Mouse (Mus musculus) kidney, embryonic 15.5 days (tissue): ENCODE measurements around the gene Ccdc142. TPM values are rescaled to one million over a fixed set of nuclear protein-coding genes. Genes with fewer than 3 reads are reported as not detected.
A peak's percentile ranks its signal among the peaks of the same experiment; 100 is the strongest.

Source experiments
- ATAC-seq: fragments of 200-750 bp; cut with Nextera tagmentation; replicated peaks from 2 replicates; pipeline ENCODE4 v1.8.0; 2017; ENCODE audit warnings: moderate TSS enrichment; ENCODE audit not compliant: low FRiP score
- H3K27ac ChIP-seq: fragments of 300-500 bp; sonication (generic); 2 replicates; pipeline ENCODE4 v1.5.1; 2015; ENCODE audit warnings: mild to moderate bottlenecking, inconsistent platforms
- H3K27me3 ChIP-seq: fragments of 300-500 bp; sonication (generic); 2 replicates; pipeline ENCODE4 v1.6.1; 2015; ENCODE audit warnings: inconsistent platforms
- H3K36me3 ChIP-seq: fragments of 300-500 bp; sonication (generic); 2 replicates; pipeline ENCODE4 v1.6.1; 2015; ENCODE audit warnings: inconsistent platforms
- H3K4me1 ChIP-seq: fragments of 300-500 bp; sonication (generic); 2 replicates; pipeline ENCODE4 v1.6.1; 2015; ENCODE audit warnings: inconsistent platforms
- H3K4me2 ChIP-seq: fragments of 300-500 bp; sonication (generic); 2 replicates; pipeline ENCODE4 v1.6.1; 2015; ENCODE audit warnings: moderate library complexity, mild to moderate bottlenecking, inconsistent platforms
- H3K4me3 ChIP-seq: fragments of 300-500 bp; sonication (generic); replicated peaks from 2 replicates; pipeline ENCODE4 v1.5.1; 2015; ENCODE audit warnings: mild to moderate bottlenecking, inconsistent platforms
- H3K9ac ChIP-seq: fragments of 300-500 bp; sonication (generic); 2 replicates; pipeline ENCODE4 v1.6.1; 2015; ENCODE audit warnings: mild to moderate bottlenecking, inconsistent platforms
- H3K9me3 ChIP-seq: fragments of 300-500 bp; sonication (generic); replicated peaks from 2 replicates; pipeline ENCODE4 v1.6.1; 2016; ENCODE audit warnings: inconsistent platforms
- WGBS: fragments of 180-500 bp; shearing (Covaris S2); methylation state at CpG from one replicate; pipeline ENCODE4 v1.1.7; 2015; ENCODE audit warnings: mixed read lengths; 5-methylcytosine and 5-hydroxymethylcytosine counted together
- polyA plus RNA-seq: library from polyadenylated mRNA; unstranded; fragments of >200 nt; fragmentation: Nextera tagmentation; extraction: Ambion mirVana; gene quantifications from 2 replicates; pipeline ENCODE4 v1.2.1, GENCODE M21; 2015

Gene Ccdc142
- polyA plus RNA-seq, 1 experiment from 2014 or later = 3.3 TPM

GRCm38 (mm10) chr6:83108762-83109668 lies 7.6 kb downstream of the Ccdc142 start, which contains the start of gene Mrpl53:
Mrpl53 (plus strand) TSS chr6:83109040.
- H3K4me1 ChIP-seq = peaks cover 26% of the 10 kb centered on the region
- peak within 1 kb of the TSS; percentile 88 for H3K4me2 ChIP-seq
- H3K27me3 ChIP-seq = no peaks in the 10 kb centered on the region
- WGBS = under 1% methylated on average over 76 of the region's 76 CpGs
- H3K4me3 ChIP-seq = peak within 1 kb of the TSS; percentile 76
- H3K36me3 ChIP-seq = peaks cover 31% of the 10 kb centered on the region
- peak within 1 kb of the TSS; percentile 89 for H3K27ac ChIP-seq
- peak within 1 kb of the TSS; percentile 90 for H3K9ac ChIP-seq
- peak; percentile 88 for ATAC-seq
- no peaks in the 10 kb centered on the region for H3K9me3 ChIP-seq

DNA sequence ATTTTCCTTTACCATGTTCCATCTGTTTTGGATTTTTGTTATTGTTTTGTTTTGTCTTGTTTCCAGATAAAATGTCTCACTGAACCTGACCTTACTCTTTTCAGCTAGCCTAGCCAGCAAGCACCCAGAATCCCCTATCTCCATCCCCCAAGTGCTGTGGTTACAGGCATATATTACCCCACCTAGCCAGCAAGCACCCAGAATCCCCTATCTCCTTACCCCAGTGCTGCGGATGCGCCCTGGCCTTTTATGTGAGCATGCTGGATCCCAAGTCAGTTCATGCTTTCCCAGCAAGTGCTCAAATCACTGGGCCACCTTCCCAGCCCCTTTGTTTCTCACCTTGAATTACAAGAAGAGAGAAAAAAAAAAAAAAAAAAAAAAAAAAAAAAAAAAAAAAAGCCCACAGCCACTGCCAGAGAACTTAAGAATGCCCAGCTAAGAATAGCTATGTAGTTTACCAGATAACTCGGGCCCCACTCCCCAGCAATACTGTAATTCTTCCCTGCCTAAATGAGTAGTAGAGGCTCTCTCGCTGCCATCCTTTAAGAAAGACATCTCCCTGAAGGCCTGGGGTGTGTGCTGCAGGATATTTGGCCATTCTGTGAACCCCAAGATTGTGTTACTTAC lies 10.2 kb downstream of the Ccdc142 start:
- no peaks in the 10 kb centered on the region for H3K9me3 ChIP-seq
- 94% methylated on average over 4 of the region's 4 CpGs for WGBS
- peaks cover 45% of the 10 kb centered on the region for H3K4me1 ChIP-seq
- no peak overlapping the region for H3K9ac ChIP-seq
- ATAC-seq = no peak
- H3K4me3 ChIP-seq = no peak overlapping the region
- peaks cover 20% of the 10 kb centered on the region for H3K36me3 ChIP-seq
- H3K27me3 ChIP-seq = no peaks in the 10 kb centered on the region
- no peak overlapping the region for H3K27ac ChIP-seq
- no peak overlapping the region for H3K4me2 ChIP-seq

DNA sequence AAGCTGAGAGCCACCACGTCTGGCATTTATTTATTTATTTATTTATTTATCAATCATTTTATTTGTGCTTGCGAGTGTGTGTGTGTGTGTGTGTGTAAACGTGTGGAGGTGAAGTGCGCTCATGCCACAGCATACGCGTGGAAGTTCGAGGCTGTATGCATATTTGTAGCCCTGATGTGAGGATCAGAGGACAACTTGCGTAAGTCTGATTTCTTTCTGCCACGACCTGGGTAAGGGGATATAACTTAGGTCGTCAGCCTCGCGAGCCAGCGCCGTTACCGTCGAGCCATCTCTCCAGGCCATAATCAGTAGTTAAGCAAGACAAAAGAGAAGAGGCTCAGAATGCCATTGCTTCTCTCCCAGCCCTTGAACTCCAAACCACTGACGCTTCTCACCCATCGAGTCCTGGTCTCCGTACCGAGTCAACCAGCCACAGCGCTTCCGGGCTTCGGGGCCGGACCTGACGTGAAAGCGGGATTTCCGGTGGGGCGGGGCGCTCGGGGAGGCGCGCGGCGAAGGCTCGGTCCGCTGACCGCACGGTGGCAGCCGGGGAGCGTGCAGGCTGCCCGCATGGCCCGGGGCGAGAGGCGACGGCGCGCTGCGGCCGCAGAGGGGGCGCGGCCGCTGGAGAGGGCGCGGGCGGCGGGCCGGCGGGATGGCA lies 13.7 kb downstream of the Ccdc142 start, which contains the start of gene Mogs:
Gene Mogs, plus strand, starts transcription at position 486 of the 661 bp plus-strand sequence.
- H3K36me3 ChIP-seq = peaks cover 42% of the 10 kb centered on the region
- peak within 1 kb of the TSS; percentile 88 for H3K9ac ChIP-seq
- 1% methylated on average over 58 of the region's 58 CpGs for WGBS
- H3K27me3 ChIP-seq = no peaks in the 10 kb centered on the region
- peaks cover 58% of the 10 kb centered on the region for H3K4me1 ChIP-seq
- peak; percentile 89 for ATAC-seq
- H3K27ac ChIP-seq = peak within 1 kb of the TSS; percentile 90
- no peaks in the 10 kb centered on the region for H3K9me3 ChIP-seq
- H3K4me3 ChIP-seq = peak within 1 kb of the TSS; percentile 92
- peak within 1 kb of the TSS; percentile 93 for H3K4me2 ChIP-seq

- Histone ChIP-seq H3K36me3 (peaks cover 37% of the 10 kb centered on the region), H3K4me3 (peak overlapping the region; percentile 92), H3K4me2 (peak overlapping the region; percentile 93), H3K9ac (peak overlapping the region; percentile 88), H3K9me3 (no peaks in the 10 kb centered on the region), H3K4me1 (peaks cover 59% of the 10 kb centered on the region), H3K27ac (peak overlapping the region; percentile 90), H3K27me3 (no peaks in the 10 kb centered on the region)
- peak; percentile 63 for ATAC-seq
- WGBS = 1% methylated on average over 33 of the region's 48 CpGs
Observed at GRCm38 (mm10) chr6:83115682-83116372, 14.4 kb downstream of the Ccdc142 start.

DNA sequence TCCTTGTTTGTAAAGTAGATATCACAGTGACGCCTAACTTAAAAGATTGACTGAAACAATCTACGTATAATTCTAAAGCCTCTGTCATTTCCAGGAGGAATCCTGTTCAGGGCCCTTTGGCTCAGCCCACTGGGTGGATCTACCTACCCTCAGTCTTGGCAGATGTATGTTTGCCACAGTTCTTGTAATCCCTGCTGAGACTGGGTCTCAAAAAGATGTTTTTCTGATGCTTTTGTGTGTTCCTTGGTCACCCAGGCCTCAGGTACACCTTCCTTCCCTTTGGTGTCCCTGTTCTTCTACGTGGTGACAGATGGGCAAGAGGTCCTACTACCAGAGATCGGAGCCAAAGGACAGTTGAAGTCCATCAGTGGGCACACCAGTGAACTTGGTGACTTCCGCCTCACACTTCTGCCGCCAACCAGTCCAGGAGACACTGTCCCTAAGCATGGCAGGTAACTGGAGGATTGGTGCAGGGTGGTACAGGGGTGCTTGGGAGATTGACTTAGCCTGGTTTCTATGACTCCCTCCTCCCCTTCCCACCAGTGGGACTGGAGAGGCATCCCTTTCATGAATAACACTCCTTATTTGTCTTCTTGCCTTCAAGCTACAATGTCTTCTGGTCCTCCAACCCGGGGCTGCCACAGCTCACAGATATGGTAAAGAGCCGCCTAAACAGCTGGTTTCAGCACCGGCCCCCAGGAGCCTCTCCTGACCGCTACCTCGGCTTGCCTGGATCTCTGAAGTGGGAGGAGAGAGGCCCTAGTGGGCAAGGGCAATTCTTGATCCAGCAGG lies 15.2 kb downstream of the Ccdc142 start:
- peaks cover 32% of the 10 kb centered on the region for H3K36me3 ChIP-seq
- H3K4me1 ChIP-seq = peaks cover 59% of the 10 kb centered on the region
- no peaks in the 10 kb centered on the region for H3K9me3 ChIP-seq
- no peaks in the 10 kb centered on the region for H3K27me3 ChIP-seq
- H3K9ac ChIP-seq = peak overlapping the region; percentile 88
- WGBS = 71% methylated on average over 11 of the region's 11 CpGs
- H3K4me2 ChIP-seq = peak overlapping the region; percentile 93
- peak overlapping the region; percentile 90; the same call in 1 of the 2 replicates for H3K27ac ChIP-seq
- peak overlapping the region; percentile 92 for H3K4me3 ChIP-seq
- no peak for ATAC-seq

GRCm38 (mm10) chr6:83117165-83117438 lies 15.7 kb downstream of the Ccdc142 start:
- no peaks in the 10 kb centered on the region for H3K9me3 ChIP-seq
- 0 out of 2 replicates have a peak overlapping the region, but pooled peaks have one; percentile 92 for H3K4me3 ChIP-seq
- 0 out of 2 replicates have a peak overlapping the region, but pooled peaks have one; percentile 88 for H3K9ac ChIP-seq
- H3K4me2 ChIP-seq = no peak overlapping the region
- H3K27me3 ChIP-seq = no peaks in the 10 kb centered on the region
- peaks cover 60% of the 10 kb centered on the region for H3K4me1 ChIP-seq
- H3K36me3 ChIP-seq = peaks cover 32% of the 10 kb centered on the region
- 0 out of 2 replicates have a peak overlapping the region, but pooled peaks have one; percentile 7 for H3K27ac ChIP-seq
- 90% methylated on average over 4 of the region's 4 CpGs for WGBS
- ATAC-seq = no peak

DNA sequence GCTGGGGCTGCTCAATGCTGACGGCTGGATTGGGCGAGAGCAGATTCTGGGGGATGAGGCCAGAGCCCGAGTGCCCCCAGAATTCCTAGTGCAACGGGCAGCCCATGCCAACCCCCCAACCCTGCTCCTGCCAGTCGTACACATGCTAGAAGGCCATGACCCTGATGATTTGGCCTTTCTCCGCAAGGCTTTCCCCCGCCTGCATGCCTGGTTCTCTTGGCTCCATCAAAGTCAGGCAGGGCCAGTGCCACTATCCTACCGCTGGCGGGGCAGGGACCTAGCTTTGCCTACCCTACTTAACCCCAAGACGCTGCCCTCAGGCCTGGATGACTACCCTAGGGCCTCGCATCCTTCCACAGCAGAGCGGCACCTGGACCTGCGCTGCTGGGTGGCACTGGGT lies 16.2 kb downstream of the Ccdc142 start:
- H3K27ac ChIP-seq = no peak overlapping the region
- H3K4me1 ChIP-seq = peaks cover 65% of the 10 kb centered on the region
- 89% methylated on average over 13 of the region's 13 CpGs for WGBS
- H3K4me3 ChIP-seq = no peak overlapping the region
- peak overlapping the region; percentile 34; the same call in 1 of the 2 replicates for H3K9ac ChIP-seq
- H3K27me3 ChIP-seq = no peaks in the 10 kb centered on the region
- H3K4me2 ChIP-seq = no peak overlapping the region
- no peaks in the 10 kb centered on the region for H3K9me3 ChIP-seq
- no peak for ATAC-seq
- peaks cover 32% of the 10 kb centered on the region for H3K36me3 ChIP-seq

GRCm38 (mm10) chr6:83118369-83118768 lies 17.0 kb downstream of the Ccdc142 start:
- ATAC-seq = no peak
- whole genome bisulfite sequencing = 83% methylated on average over 11 of the region's 11 CpGs
- Histone ChIP-seq H3K36me3 (peaks cover 32% of the 10 kb centered on the region), H3K4me1 (peaks cover 73% of the 10 kb centered on the region), H3K9ac (no peak overlapping the region), H3K27ac (peak overlapping the region; percentile 63), H3K4me2 (no peak overlapping the region), H3K4me3 (no peak overlapping the region), H3K9me3 (no peaks in the 10 kb centered on the region), H3K27me3 (no peaks in the 10 kb centered on the region)

DNA sequence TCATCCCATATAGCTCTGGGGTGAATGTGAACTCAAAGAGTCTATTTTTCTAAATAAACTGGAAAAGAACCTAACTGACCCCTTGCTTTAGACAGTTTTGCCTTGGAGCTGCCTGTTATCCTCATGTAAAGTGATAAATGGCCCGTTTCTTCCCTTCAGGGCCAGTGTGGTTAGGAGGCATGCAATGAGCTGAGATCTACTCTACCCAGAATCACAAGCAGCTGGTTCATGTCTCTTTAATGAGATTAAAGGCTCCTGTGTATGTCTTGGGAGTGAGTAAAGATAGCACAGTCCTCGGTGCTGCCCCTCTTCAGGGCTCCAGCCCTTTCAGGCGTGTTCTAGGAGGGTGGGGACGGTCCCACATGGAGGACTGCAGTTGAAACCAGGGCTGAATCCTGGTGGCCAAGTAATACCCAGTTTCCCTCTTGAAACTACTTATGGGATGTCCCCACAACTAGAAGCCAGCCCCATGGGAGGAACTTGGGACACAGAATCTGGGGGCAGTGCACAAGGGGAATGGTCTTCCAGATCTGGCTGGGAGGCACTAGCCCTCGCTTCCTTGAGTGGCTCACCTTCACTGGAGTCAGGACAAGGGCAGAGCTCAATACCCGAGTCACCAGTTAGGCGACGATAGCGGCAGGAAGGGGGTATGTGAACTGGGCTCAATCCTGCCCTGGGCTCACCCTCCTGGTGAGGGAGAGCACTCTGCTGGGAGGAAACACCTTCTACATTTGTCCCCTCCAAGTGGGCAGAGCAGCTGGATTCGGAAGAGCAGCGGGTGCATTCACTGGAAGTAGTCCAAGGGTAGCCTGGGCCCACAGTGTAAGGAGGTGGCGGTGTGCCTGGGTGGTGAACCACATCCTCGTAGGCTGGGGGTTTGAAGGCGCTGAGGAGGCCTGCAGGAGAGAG lies 17.7 kb downstream of the Ccdc142 start:
- H3K36me3 ChIP-seq = peaks cover 32% of the 10 kb centered on the region
- H3K4me3 ChIP-seq = peak overlapping the region; percentile 82
- H3K27me3 ChIP-seq = no peaks in the 10 kb centered on the region
- peak overlapping the region; percentile 97 for H3K4me2 ChIP-seq
- no peak for ATAC-seq
- peak overlapping the region; percentile 63 for H3K27ac ChIP-seq
- WGBS = 75% methylated on average over 14 of the region's 14 CpGs
- H3K9me3 ChIP-seq = no peaks in the 10 kb centered on the region
- peaks cover 80% of the 10 kb centered on the region for H3K4me1 ChIP-seq
- H3K9ac ChIP-seq = peak overlapping the region; percentile 81; the same call in 1 of the 2 replicates

GRCm38 (mm10) chr6:83119734-83120051 lies 18.3 kb downstream of the Ccdc142 start:
- 71% methylated on average over 7 of the region's 7 CpGs for WGBS
- Histone ChIP-seq H3K9me3 (no peaks in the 10 kb centered on the region), H3K4me3 (peak overlapping the region; percentile 82), H3K9ac (peak overlapping the region; percentile 81), H3K27me3 (no peaks in the 10 kb centered on the region), H3K4me2 (peak overlapping the region; percentile 97), H3K27ac (peak overlapping the region; percentile 63), H3K36me3 (peaks cover 32% of the 10 kb centered on the region), H3K4me1 (peaks cover 80% of the 10 kb centered on the region)
- no peak for ATAC-seq
